Mouse (Mus musculus) megakaryocyte, embryonic 14.5 days (primary cell): ENCODE data around the gene Suds3. TPM values are rescaled to one million over a fixed set of nuclear protein-coding genes. Genes with fewer than 3 reads are reported as not detected.

Experiments
- H3K27me3 ChIP-seq: replicated peaks from 2 replicates; pipeline ENCODE3; 2012; ENCODE audit warnings: inconsistent platforms
- H3K36me3 ChIP-seq: replicated peaks from 2 replicates; pipeline ENCODE3; 2012; ENCODE audit warnings: low read length, inconsistent platforms, mixed read lengths
- H3K4me1 ChIP-seq: 2 replicates; pipeline ENCODE4 v1.6.1; 2012; ENCODE audit warnings: inconsistent platforms
- H3K4me3 ChIP-seq: replicated peaks from 2 replicates; pipeline ENCODE3; 2012; ENCODE audit warnings: moderate library complexity, mild to moderate bottlenecking, inconsistent platforms
- H3K9me3 ChIP-seq: 2 replicates; pipeline ENCODE4 v1.6.1; 2012; ENCODE audit warnings: inconsistent platforms
- FLI1 ChIP-seq: IDR thresholded peaks from 2 replicates; pipeline ENCODE4 v1.6.1; 2012; ENCODE audit warnings: low read length, inconsistent platforms, mixed read lengths
- GATA1 ChIP-seq: IDR thresholded peaks from 3 replicates; pipeline ENCODE4 v1.6.1; 2012; ENCODE audit warnings: mixed read lengths, low read length, inconsistent platforms, borderline replicate concordance
- polyA plus RNA-seq: library from polyadenylated mRNA; stranded (reverse); fragments of >175 nt; gene quantifications from 2 replicates; pipeline ENCODE4 v1.2.3, GENCODE M21; 2012; ENCODE audit warnings: low replicate concordance; ENCODE audit not compliant: insufficient read depth

The Suds3 gene
- polyA plus RNA-seq, 1 experiment, result 38.0 TPM

DNA sequence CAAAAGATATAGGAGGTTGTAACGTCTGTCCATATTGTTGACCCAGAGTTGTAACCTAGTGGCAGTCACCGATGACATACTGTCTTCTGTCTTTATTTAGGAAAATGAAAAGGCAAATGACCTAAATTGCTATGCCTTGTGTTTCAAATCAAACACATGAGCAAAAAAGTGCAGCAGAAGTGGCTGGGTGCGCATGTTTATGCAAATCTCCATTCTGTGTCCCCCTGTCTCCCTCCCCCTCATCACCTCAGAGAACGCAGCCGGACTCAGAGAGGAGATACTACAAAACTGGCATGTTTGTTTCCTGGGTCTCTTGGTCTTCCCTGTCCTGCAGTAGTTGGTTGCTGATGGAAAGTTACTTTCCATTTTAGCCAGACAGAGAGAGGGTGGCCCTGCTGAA, 34.2 kb upstream of the Suds3 start:
- Histone ChIP-seq H3K4me3 (peak overlapping the region; percentile 46), H3K9me3 (peaks cover 11% of the 10 kb centered on the region), H3K36me3 (peaks cover 92% of the 10 kb centered on the region), H3K27me3 (no peaks in the 10 kb centered on the region), H3K4me1 (peaks cover 96% of the 10 kb centered on the region)
- TF ChIP-seq FLI1 (no peak), GATA1 (no peak)

GRCm38 (mm10) chr5:117149054-117149942, 33.4 kb upstream of the Suds3 start:
- TF ChIP-seq GATA1, result no peak

DNA sequence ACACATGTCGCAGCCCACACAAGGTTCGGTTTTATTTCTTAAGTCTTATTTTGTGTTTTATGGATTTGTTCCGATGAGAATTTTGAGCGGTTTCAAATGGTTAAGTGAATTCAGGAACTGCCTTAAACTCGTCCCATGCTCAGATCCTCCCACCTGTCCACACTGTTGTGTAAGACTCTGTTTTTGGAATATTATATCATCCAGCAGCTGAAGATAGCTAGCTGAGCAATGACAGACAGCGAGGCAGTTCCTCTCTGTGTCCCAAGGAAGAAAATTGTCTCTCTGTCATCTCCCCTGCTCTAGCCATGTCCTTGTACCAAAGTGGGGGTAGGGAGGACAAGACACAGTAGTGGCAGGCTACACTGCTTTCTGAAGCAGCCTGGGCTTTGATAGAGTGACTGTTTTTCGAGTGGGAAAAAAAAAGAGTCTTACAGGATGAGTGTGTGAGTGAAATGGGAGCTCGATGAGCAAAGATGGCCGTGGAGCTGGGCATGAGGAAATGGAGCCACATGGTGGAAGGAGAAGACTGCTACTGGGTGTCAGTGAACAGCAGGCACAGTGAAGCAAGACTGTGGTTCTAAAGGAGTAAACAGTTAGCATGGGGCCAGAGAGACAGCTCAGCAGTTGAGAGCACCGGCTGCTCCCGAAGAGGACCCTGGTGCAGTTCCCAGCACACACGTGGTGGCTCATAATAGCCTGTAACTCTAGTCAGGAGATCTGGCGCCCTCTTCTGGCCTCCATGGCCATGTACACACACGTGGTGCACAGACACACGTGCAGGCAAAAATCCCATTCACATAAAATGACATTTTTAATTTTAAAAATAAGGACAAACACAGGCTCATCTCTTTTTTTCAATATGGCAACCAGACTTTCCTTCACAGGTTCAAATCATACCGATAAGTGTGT, 31.5 kb upstream of the Suds3 start:
- Histone ChIP-seq H3K27me3 (no peaks in the 10 kb centered on the region), H3K4me3 (peak overlapping the region; percentile 80), H3K4me1 (peaks cover 95% of the 10 kb centered on the region), H3K36me3 (peaks cover 90% of the 10 kb centered on the region), H3K9me3 (peaks cover 11% of the 10 kb centered on the region)
- TF ChIP-seq FLI1, result no peak
- no peak for TF ChIP-seq GATA1

More at GRCm38 (mm10) chr5:117149054-117149942, 33.4 kb upstream of the Suds3 start:
- no peaks in the 10 kb centered on the region for H3K27me3 ChIP-seq
- peaks cover 92% of the 10 kb centered on the region for H3K36me3 ChIP-seq
- peak overlapping the region; percentile 83 for H3K4me3 ChIP-seq
- peaks cover 11% of the 10 kb centered on the region for H3K9me3 ChIP-seq
- peaks cover 96% of the 10 kb centered on the region for H3K4me1 ChIP-seq

DNA sequence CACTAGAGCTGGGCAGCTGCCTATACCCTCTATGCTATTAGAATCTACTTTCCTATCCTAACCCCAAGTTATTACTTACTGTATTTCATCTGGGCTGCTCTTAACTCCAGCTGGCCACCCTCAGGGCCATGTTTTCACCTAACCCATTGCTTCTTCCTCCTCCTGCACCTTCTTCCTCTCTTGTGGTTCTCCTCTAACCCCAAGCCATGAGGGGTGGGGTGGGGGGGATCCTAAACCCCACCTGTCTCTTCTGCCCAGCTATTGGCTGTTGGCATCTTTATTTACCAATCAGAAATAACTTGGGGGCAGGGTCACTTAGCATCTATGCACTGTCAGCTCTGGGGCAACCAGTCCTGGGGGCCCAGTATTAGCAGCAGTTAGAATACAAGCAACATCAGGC, 30.3 kb upstream of the Suds3 start:
- Histone ChIP-seq H3K27me3 (no peaks in the 10 kb centered on the region), H3K4me3 (peak overlapping the region; percentile 18), H3K9me3 (peaks cover 10% of the 10 kb centered on the region), H3K4me1 (peaks cover 96% of the 10 kb centered on the region), H3K36me3 (peaks cover 90% of the 10 kb centered on the region)
- TF ChIP-seq FLI1 (no peak), GATA1 (no peak)

GRCm38 (mm10) chr5:117143721-117144135, 27.8 kb upstream of the Suds3 start:
- no peak for TF ChIP-seq FLI1
- TF ChIP-seq GATA1, result no peak
- Histone ChIP-seq H3K4me3 (peak overlapping the region; percentile 55), H3K9me3 (peaks cover 8% of the 10 kb centered on the region), H3K4me1 (peaks cover 97% of the 10 kb centered on the region), H3K27me3 (no peaks in the 10 kb centered on the region), H3K36me3 (peaks cover 94% of the 10 kb centered on the region)

DNA sequence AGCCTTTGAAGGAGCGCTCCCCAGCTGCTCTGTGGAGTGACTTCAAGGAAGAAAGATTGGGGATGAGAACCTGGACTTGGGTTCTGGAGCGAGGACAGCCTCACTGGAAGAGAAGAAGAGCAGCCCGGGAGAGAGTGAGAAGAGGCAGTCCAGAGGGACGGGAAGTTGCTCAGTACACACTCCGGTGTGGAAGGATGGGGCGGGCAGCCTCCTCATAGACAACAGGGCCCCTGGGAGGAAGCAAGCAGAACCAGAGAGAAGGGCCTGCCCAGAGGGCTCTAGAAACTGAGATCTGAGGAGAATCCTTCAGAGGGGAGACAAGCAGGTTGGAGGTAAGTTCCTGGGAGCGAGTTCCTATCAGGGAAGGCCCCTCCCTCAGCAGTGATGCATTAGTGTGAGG, 24.5 kb upstream of the Suds3 start:
- TF ChIP-seq GATA1, result no peak
- no peak for TF ChIP-seq FLI1
- Histone ChIP-seq H3K36me3 (peaks cover 86% of the 10 kb centered on the region), H3K9me3 (no peaks in the 10 kb centered on the region), H3K27me3 (no peaks in the 10 kb centered on the region), H3K4me1 (peaks cover 96% of the 10 kb centered on the region), H3K4me3 (peak overlapping the region; percentile 75)

GRCm38 (mm10) chr5:117139822-117140221, 23.9 kb upstream of the Suds3 start:
- peak overlapping the region; percentile 83 for H3K4me3 ChIP-seq
- peaks cover 83% of the 10 kb centered on the region for H3K36me3 ChIP-seq
- H3K9me3 ChIP-seq, result no peaks in the 10 kb centered on the region
- no peaks in the 10 kb centered on the region for H3K27me3 ChIP-seq
- H3K4me1 ChIP-seq, result peaks cover 90% of the 10 kb centered on the region
- no peak for TF ChIP-seq GATA1
- TF ChIP-seq FLI1, result no peak

GRCm38 (mm10) chr5:117138295-117138988, 22.5 kb upstream of the Suds3 start:
- H3K27me3 ChIP-seq, result no peaks in the 10 kb centered on the region
- H3K4me1 ChIP-seq, result peaks cover 81% of the 10 kb centered on the region
- TF ChIP-seq FLI1 (no peak), GATA1 (no peak)
- H3K4me3 ChIP-seq, result peak overlapping the region; percentile 91
- no peaks in the 10 kb centered on the region for H3K9me3 ChIP-seq
- H3K36me3 ChIP-seq, result peaks cover 73% of the 10 kb centered on the region

DNA sequence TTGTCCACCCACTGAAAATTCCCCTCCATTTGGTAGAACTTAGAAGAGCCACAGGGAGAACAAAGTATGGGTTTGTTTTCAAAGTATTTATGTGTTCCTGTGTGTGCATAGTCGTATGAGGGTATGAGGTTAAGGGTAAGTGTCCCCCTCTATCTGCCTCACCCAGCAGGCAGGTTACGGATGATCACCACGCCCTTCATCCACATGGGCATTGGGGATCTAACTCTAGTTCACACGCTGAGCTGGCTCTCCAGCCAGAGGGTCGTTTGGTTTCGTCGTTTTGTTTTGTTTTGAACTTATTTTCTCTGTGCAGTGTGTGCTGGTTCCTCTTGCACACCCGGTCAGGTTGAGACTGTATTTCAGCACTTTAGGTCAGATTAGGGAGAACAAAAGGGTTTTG, 21.7 kb upstream of the Suds3 start:
- H3K4me3 ChIP-seq, result peak overlapping the region; percentile 91
- H3K27me3 ChIP-seq, result no peaks in the 10 kb centered on the region
- H3K36me3 ChIP-seq, result peaks cover 67% of the 10 kb centered on the region
- peaks cover 78% of the 10 kb centered on the region for H3K4me1 ChIP-seq
- H3K9me3 ChIP-seq, result no peaks in the 10 kb centered on the region
- TF ChIP-seq GATA1, result no peak
